Mouse (Mus musculus) limb, embryonic 13.5 days (tissue): ENCODE data around the gene Arhgef17. TPM values are rescaled to one million over a fixed set of nuclear protein-coding genes. Genes with fewer than 3 reads are reported as not detected.

Source experiments
- ATAC-seq: fragments of 200-750 bp; cut with Nextera tagmentation; 2 replicates; pipeline ENCODE4 v1.8.0; 2017; ENCODE audit warnings: low read depth, moderate number of reproducible peaks, moderate TSS enrichment; ENCODE audit not compliant: low FRiP score
- H3K27ac ChIP-seq: fragments of 300-500 bp; sonication (generic); 2 replicates; pipeline ENCODE4 v1.5.1; 2015; ENCODE audit warnings: inconsistent platforms, mild to moderate bottlenecking, moderate library complexity
- H3K27me3 ChIP-seq: fragments of 300-500 bp; sonication (generic); 2 replicates; pipeline ENCODE4 v1.6.1; 2015; ENCODE audit warnings: mild to moderate bottlenecking, inconsistent platforms
- H3K36me3 ChIP-seq: fragments of 300-500 bp; sonication (generic); 2 replicates; pipeline ENCODE4 v1.6.1; 2015; ENCODE audit warnings: inconsistent platforms, mild to moderate bottlenecking, moderate library complexity
- H3K4me1 ChIP-seq: fragments of 300-500 bp; sonication (generic); 2 replicates; pipeline ENCODE4 v1.6.1; 2015; ENCODE audit warnings: inconsistent platforms
- H3K4me2 ChIP-seq: fragments of 300-500 bp; sonication (generic); replicated peaks from 2 replicates; pipeline ENCODE4 v1.6.1; 2015; ENCODE audit warnings: inconsistent platforms, mild to moderate bottlenecking, moderate library complexity
- H3K4me3 ChIP-seq: fragments of 300-500 bp; sonication (generic); 2 replicates; pipeline ENCODE4 v1.5.1; 2015; ENCODE audit warnings: moderate library complexity, mild to moderate bottlenecking, inconsistent platforms
- H3K9ac ChIP-seq: fragments of 300-500 bp; sonication (generic); 2 replicates; pipeline ENCODE4 v1.6.1; 2015; ENCODE audit warnings: mild to moderate bottlenecking, inconsistent platforms
- H3K9me3 ChIP-seq: fragments of 300-500 bp; sonication (generic); 2 replicates; pipeline ENCODE4 v1.6.1; 2016; ENCODE audit warnings: inconsistent platforms
- WGBS: fragments of 180-500 bp; shearing (Covaris S2); methylation state at CpG from one replicate; pipeline ENCODE4 v1.1.7; 2015; 5-methylcytosine and 5-hydroxymethylcytosine counted together
- polyA plus RNA-seq: library from polyadenylated mRNA; unstranded; fragments of >200 nt; fragmentation: Nextera tagmentation; extraction: Ambion mirVana; gene quantifications from 2 replicates; pipeline ENCODE4 v1.2.1, GENCODE M21; 2015

Arhgef17 gene
- polyA plus RNA-seq, 1 experiment from 2014 or later = 8.0 TPM

DNA sequence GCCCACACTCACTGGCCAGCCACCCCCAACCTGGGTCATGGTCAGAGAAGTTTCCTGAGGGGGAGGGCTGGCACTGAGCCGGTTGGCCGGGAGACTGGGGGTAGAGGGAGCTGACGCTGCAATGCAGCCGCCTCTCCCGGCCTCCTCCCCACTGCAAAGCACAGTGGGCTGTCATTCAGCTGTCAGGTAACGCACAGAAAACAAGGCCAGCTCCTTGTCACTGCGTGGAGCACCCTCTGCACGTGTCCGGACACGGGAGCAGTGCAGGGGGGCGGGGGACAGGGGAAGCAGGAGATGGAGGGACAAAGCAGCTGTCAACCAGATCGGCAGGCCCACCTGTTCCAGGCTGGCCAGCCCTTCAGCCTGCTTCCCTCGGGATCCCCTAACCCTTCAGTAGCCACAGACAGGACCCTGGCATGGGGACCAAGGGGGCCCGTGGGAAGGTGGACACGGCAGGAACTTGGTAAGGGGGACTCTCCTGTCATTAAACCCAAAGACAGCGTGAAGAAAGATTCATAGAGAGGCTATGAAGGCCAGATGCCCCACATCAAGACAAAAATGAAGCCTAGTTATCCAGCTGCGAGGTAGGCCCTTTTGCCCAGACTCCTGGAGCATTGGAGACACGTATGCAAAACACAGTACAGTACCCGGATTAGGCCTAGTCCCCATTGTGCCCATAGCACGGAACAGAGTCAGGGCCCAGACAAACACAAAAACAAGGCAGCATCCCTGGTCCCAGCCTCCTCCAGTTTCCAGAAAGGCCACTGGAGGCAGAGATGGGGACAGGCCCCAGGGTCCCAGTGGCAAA lies 38.5 kb downstream of the Arhgef17 start:
- Histone ChIP-seq H3K9me3 (no peaks in the 10 kb centered on the region), H3K4me2 (peak overlapping the region; percentile 94; the same call in 1 of the 2 replicates), H3K36me3 (peaks cover 37% of the 10 kb centered on the region), H3K27me3 (no peaks in the 10 kb centered on the region), H3K4me1 (peaks cover 32% of the 10 kb centered on the region), H3K27ac (no peak overlapping the region), H3K9ac (peak overlapping the region; percentile 81), H3K4me3 (no peak overlapping the region; the same call in 1 of the 2 replicates)
- WGBS = 64% methylated on average over 20 of the region's 20 CpGs
- ATAC-seq = 0 out of 2 replicates have a peak, but pooled peaks have one; percentile 20

DNA sequence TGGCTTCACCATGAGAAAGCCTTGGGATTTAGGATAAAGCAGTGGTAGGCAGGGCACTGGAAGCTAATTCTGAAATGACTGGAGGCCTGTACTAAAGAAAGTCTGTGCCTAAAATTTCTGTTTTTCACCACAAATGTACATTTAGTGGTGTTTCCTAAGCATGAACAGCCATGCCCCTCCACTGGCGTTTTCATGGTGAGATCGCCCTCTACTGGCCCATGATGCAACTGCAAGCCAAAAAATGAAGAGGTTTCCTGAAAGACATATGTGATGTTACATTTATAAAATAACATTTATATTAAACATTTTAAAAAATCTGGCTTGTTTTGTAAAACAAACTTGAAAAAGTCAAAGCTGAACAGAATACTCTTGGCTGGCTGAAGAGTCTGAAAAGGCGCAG lies 45.4 kb downstream of the Arhgef17 start:
- H3K4me2 ChIP-seq = no peak overlapping the region
- H3K4me3 ChIP-seq = no peak overlapping the region
- no peaks in the 10 kb centered on the region for H3K9me3 ChIP-seq
- no peak overlapping the region for H3K9ac ChIP-seq
- whole genome bisulfite sequencing = 31% methylated on average over 3 of the region's 3 CpGs
- H3K4me1 ChIP-seq = no peaks in the 10 kb centered on the region
- peaks cover 80% of the 10 kb centered on the region for H3K36me3 ChIP-seq
- no peak for ATAC-seq
- H3K27ac ChIP-seq = no peak overlapping the region
- H3K27me3 ChIP-seq = no peaks in the 10 kb centered on the region

DNA sequence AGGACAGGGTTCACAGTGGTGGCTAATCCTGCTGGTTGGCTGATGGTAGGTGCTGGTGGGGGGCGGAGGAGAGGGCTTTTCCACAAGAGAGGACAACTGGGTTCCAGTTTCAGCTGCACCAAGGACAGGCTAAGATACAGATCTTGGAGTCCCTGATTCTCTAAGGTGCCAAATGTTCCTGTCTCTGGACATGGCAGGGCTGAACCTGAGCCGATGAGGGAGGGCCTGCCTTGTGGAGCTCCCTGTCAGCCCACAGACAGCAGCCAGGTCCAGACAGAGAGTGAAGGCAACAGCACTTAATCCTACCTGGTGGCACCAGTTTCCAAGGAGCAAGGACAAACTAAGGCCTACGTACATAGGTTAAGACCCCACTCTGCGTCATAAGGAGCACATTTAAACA lies 47.4 kb downstream of the Arhgef17 start:
- H3K36me3 ChIP-seq = peaks cover 86% of the 10 kb centered on the region

DNA sequence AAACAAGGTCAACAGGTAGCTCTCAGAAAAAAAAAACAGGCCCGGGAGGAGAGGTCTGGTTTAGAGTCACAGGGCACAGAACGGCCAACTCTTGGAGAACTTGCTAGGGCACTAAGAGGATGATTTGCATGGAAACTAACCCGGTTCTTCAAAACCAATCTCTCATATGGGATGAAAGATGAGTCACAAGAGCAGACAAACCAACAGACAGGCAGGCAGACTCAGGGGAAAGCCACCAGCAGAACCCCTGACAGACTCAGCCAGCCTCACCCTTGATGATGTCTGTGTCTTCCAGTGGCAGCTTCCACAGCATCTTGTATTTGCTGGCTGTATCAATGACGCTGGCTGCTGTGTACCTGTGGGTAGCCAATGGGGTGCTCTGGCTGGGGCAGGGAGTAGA lies 50.0 kb downstream of the Arhgef17 start:
- H3K4me1 ChIP-seq = no peaks in the 10 kb centered on the region
- no peak overlapping the region for H3K4me2 ChIP-seq
- no peaks in the 10 kb centered on the region for H3K27me3 ChIP-seq
- no peak overlapping the region for H3K27ac ChIP-seq
- H3K9ac ChIP-seq = no peak overlapping the region
- ATAC-seq = no peak
- H3K36me3 ChIP-seq = peaks cover 91% of the 10 kb centered on the region
- H3K4me3 ChIP-seq = no peak overlapping the region
- WGBS = 84% methylated on average over 4 of the region's 4 CpGs
- H3K9me3 ChIP-seq = no peaks in the 10 kb centered on the region

More for the DNA sequence above, 47.4 kb downstream of the Arhgef17 start:
- no peak for ATAC-seq
- no peak overlapping the region for H3K4me2 ChIP-seq
- H3K9ac ChIP-seq = no peak overlapping the region
- H3K27me3 ChIP-seq = no peaks in the 10 kb centered on the region
- no peaks in the 10 kb centered on the region for H3K9me3 ChIP-seq
- H3K4me1 ChIP-seq = no peaks in the 10 kb centered on the region
- H3K27ac ChIP-seq = no peak overlapping the region
- WGBS = 92% methylated on average over 4 of the region's 4 CpGs
- no peak overlapping the region for H3K4me3 ChIP-seq

DNA sequence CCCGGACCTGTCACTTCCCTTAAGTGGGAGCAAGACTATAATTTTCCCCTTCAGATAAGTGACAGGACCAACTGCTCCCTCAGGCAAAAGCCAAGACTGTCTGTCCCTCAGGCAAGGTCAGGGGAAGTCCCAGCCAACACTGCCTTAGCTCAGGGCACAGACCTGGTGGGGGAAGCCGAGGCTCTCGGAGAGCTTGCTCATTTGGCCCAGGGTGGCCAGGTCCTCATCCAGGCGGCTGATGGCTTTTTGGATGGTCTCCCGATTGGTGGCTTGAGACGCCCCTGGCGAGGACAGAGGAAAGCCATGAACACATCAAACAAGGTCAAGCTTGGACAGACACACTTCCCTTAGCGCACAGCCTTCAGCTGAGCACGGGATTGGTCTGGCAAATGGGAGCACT lies 50.4 kb downstream of the Arhgef17 start:
- Histone ChIP-seq H3K27ac (no peak overlapping the region), H3K9me3 (no peaks in the 10 kb centered on the region), H3K36me3 (peaks cover 93% of the 10 kb centered on the region), H3K4me2 (no peak overlapping the region), H3K27me3 (no peaks in the 10 kb centered on the region), H3K4me3 (no peak overlapping the region), H3K4me1 (no peaks in the 10 kb centered on the region), H3K9ac (no peak overlapping the region)
- no peak for ATAC-seq
- 90% methylated on average over 9 of the region's 9 CpGs for WGBS

DNA sequence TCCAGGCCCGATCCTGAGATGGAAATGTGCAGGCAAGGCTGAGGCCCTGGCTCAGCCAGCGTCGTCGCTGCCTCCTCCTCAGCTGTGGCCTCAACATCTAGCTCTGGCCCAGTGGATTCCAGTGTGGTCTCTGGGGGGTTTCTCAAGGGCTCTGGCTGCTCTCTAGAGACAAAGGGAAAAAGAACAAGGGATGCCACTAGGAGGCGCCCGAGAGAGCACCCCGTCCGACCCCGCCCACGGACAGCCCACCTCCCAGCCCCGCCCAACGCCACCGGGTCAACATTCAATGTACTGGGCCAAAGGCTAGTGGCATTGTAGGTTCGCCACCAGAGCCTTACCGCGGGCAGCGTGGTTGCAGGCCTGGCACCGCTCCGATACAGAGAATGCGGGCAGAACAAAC lies 52.3 kb downstream of the Arhgef17 start:
- 21% methylated on average over 20 of the region's 20 CpGs for WGBS
- no peak overlapping the region for H3K4me2 ChIP-seq
- no peak overlapping the region for H3K27ac ChIP-seq
- H3K36me3 ChIP-seq = peaks cover 97% of the 10 kb centered on the region
- H3K9me3 ChIP-seq = no peaks in the 10 kb centered on the region
- no peak overlapping the region for H3K9ac ChIP-seq
- no peak for ATAC-seq
- H3K4me3 ChIP-seq = no peak overlapping the region
- H3K4me1 ChIP-seq = no peaks in the 10 kb centered on the region
- H3K27me3 ChIP-seq = no peaks in the 10 kb centered on the region

DNA sequence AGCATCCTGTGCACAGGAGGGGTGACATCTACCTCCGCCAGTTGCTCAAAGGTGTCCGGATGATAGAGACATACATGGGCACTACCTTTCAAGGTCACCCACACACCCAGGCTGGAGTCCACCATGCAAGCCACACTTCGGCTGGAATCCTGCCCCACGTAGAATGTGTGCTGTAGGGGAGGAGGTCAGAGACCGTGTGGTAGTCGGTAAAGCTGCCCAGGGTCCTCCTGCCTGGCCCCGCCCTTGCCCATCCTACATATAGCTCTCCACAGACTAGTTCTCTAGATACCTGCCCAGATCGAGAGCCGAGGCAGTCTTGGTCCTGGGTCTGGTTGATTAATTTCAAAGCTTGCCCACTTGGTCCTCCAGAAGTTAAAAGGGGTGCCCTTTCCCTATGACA lies 55.1 kb downstream of the Arhgef17 start:
- no peaks in the 10 kb centered on the region for H3K9me3 ChIP-seq
- H3K4me2 ChIP-seq = no peak overlapping the region
- no peak for ATAC-seq
- no peak overlapping the region for H3K9ac ChIP-seq
- no peak overlapping the region for H3K27ac ChIP-seq
- H3K4me3 ChIP-seq = no peak overlapping the region
- no peaks in the 10 kb centered on the region for H3K27me3 ChIP-seq
- peaks cover 98% of the 10 kb centered on the region for H3K36me3 ChIP-seq
- WGBS = 89% methylated on average over 9 of the region's 9 CpGs
- no peaks in the 10 kb centered on the region for H3K4me1 ChIP-seq

DNA sequence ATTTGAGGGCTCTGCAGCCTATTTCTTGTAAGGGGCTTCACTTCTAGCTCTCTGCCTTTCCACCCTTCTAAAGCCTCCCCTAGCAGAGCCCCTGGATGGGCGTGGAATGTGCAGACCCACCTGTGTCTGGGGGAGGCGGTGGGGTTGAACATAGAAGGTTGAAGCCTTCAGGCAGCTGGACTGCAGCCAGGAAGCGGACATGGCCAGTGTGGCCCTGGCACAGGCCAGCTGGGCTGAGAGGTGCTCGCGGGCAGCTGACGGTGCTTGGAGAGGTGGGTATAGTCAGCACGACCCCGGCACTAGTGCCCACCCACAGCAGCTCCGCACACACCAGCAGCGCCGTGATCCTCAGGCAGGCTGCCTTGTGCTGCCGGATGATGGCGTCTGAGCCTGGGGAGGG lies 55.6 kb downstream of the Arhgef17 start:
- Histone ChIP-seq H3K9me3 (no peaks in the 10 kb centered on the region), H3K27ac (0 out of 2 replicates have a peak overlapping the region, but pooled peaks have one; percentile 15), H3K4me1 (no peaks in the 10 kb centered on the region), H3K4me2 (no peak overlapping the region), H3K36me3 (peaks cover 98% of the 10 kb centered on the region), H3K9ac (no peak overlapping the region), H3K4me3 (no peak overlapping the region), H3K27me3 (no peaks in the 10 kb centered on the region)
- WGBS = 91% methylated on average over 13 of the region's 13 CpGs
- ATAC-seq = no peak

DNA sequence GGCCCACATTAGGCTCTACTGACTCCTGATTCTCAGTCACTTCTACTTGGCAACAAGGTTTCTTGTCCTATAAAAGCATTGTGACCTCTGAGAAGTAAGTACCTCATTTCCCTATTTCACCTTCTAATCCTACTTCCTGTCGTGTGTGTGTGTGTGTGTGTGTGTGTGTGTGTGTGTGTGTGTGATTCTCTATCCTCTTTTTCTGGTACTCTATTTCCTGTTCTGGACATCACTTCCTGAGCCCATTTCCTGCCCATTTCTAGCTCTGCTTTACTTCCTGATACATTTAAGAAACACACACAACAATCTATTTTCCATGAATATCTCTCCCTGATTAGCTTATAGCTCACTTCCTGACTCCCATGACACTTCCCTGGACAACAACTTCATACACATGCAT lies 56.1 kb downstream of the Arhgef17 start:
- H3K27ac ChIP-seq = no peak overlapping the region
- ATAC-seq = no peak
- H3K4me1 ChIP-seq = no peaks in the 10 kb centered on the region
- H3K4me3 ChIP-seq = no peak overlapping the region
- H3K4me2 ChIP-seq = no peak overlapping the region
- no peak overlapping the region for H3K9ac ChIP-seq
- WGBS = 83% methylated on average over 1 of the region's 1 CpGs
- no peaks in the 10 kb centered on the region for H3K9me3 ChIP-seq
- peaks cover 98% of the 10 kb centered on the region for H3K36me3 ChIP-seq
- H3K27me3 ChIP-seq = no peaks in the 10 kb centered on the region

DNA sequence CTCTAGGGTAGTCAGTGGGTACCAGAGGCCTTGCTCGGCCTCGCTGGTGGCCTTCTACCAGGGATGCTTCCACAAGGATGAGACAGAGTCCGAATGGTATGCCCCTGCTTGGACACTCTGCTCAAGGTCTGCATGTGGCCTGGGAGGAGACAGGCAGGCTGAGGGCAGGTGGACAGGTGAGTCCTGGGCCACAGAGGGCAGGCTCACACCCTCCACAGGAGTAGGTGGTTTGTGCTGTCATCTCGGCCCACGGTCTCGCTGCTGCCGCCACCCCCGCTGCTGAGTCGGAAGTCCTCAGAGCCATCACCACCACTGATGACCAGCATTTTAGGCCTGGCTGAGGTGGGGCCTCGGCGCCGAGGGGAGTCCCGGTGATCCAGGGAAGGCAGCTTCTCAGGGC lies 58.7 kb downstream of the Arhgef17 start:
- Histone ChIP-seq H3K4me1 (0 out of 2 replicates have a peak, but pooled peaks cover 6% of the 10 kb centered on the region), H3K9me3 (no peaks in the 10 kb centered on the region), H3K27ac (no peak overlapping the region), H3K36me3 (peaks cover 76% of the 10 kb centered on the region), H3K4me2 (no peak overlapping the region), H3K27me3 (no peaks in the 10 kb centered on the region), H3K9ac (no peak overlapping the region), H3K4me3 (no peak overlapping the region)
- no peak for ATAC-seq
- 87% methylated on average over 13 of the region's 13 CpGs for WGBS

DNA sequence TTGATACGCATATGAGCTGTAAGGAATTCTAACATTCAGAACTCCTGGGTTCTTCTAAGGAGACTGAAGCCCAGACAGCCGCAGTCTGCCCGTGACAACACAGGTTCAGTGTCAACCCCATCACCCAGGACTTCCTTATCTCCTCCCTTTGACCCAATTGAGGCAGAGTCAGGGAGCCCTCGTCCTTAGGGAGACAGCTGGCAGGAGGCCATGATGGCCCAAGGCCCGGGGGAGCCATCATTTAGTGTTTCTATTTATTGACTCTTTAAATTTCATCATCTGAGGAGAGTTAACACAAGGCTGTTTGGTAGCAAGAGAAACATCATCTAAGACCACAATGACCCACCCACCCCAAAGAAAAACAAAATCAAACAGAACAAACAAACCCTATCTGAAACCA lies 60.0 kb downstream of the Arhgef17 start:
- no peak overlapping the region for H3K27ac ChIP-seq
- 0 out of 2 replicates have a peak, but pooled peaks cover 6% of the 10 kb centered on the region for H3K4me1 ChIP-seq
- peaks cover 63% of the 10 kb centered on the region for H3K36me3 ChIP-seq
- no peak overlapping the region for H3K4me2 ChIP-seq
- no peak for ATAC-seq
- no peak overlapping the region for H3K9ac ChIP-seq
- H3K27me3 ChIP-seq = no peaks in the 10 kb centered on the region
- WGBS = 80% methylated on average over 5 of the region's 5 CpGs
- no peak overlapping the region for H3K4me3 ChIP-seq
- H3K9me3 ChIP-seq = no peaks in the 10 kb centered on the region

DNA sequence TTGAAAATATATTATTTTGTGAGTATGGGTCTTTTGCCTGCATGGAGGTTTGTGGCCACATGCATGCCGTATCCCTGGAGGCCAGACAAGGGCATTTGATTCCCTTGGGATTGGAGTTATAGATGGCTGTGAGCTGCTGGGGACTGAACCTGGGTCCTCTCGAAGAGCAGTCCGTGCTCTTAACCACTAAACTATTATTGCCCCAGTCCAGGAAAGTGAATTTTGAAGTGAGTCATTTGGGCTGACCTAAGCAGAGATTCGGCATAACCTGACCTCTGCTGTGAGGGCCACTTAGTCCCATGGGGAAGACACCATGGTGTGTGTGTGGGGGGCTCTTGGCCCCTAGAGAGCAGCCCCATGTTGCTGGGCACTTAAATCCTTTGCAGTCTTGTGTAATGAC lies 60.6 kb downstream of the Arhgef17 start:
- ATAC-seq = no peak
- no peak overlapping the region for H3K4me3 ChIP-seq
- no peaks in the 10 kb centered on the region for H3K9me3 ChIP-seq
- 86% methylated on average over 4 of the region's 4 CpGs for WGBS
- H3K27ac ChIP-seq = no peak overlapping the region
- H3K27me3 ChIP-seq = no peaks in the 10 kb centered on the region
- H3K4me2 ChIP-seq = no peak overlapping the region
- H3K9ac ChIP-seq = no peak overlapping the region
- peaks cover 58% of the 10 kb centered on the region for H3K36me3 ChIP-seq
- H3K4me1 ChIP-seq = 0 out of 2 replicates have a peak, but pooled peaks cover 6% of the 10 kb centered on the region
